Mouse (Mus musculus) sigmoid colon, adult 10 weeks (tissue): ENCODE results near the gene Wscd1. TPM values are rescaled to one million over a fixed set of nuclear protein-coding genes. Genes with fewer than 3 reads are reported as not detected.

ENCODE experiments used
- polyA plus RNA-seq: library from polyadenylated mRNA; stranded (reverse); fragments of 350-450 nt; fragmentation: Illumina TruSeq; extraction: RNeasy Lipid Tissue Mini Kit (QIAGEN cat#74804); gene quantifications from one replicate; pipeline ENCODE4 v1.2.3, GENCODE M21; 2014; ENCODE audit warnings: low read depth, low replicate concordance

Gene Wscd1
- polyA plus RNA-seq = not detected

DNA sequence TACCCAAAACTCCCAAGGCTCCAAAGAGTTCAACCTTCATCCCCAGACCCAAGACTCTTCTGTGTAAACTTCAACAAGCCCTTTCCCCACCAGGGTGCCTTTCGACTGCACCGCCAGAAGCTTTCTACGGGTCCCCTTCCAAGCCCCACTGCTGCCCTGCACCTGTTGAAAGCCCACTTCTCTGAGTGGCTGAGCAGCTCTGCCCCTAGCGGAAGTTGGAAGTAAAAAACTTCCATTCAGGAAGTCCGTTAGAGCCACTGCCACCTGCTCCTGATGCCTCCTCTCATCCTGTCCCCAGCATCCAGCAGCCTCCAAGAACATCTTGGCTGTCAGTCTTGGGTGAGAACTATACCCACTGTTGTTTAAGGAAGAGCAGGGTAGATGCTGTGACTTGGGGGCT, at the start of gene Wscd1:
Wscd1 (plus strand) TSS at position 250 of the 400 bp plus-strand sequence.

